Mouse (Mus musculus) stomach, postnatal 0 days (tissue): Measurements from ENCODE around the gene Tmem126a. TPM values are rescaled to one million over a fixed set of nuclear protein-coding genes. Genes with fewer than 3 reads are reported as not detected.

ENCODE experiments used
- ATAC-seq: fragments of 200-750 bp; cut with Nextera tagmentation; 2 replicates; pipeline ENCODE4 v1.8.0; 2017; ENCODE audit not compliant: low FRiP score, low TSS enrichment
- DNase-seq: peaks from one replicate; pipeline ENCODE4 v3.0.0-alpha.2; 2016; ENCODE audit warnings: low spot score
- H3K27ac ChIP-seq: fragments of 300-500 bp; sonication (generic); replicated peaks from 2 replicates; pipeline ENCODE4 v1.5.1; 2014; ENCODE audit warnings: mild to moderate bottlenecking, control low read depth
- H3K27me3 ChIP-seq: fragments of 300-500 bp; sonication (generic); 2 replicates; pipeline ENCODE4 v1.6.1; 2014; ENCODE audit warnings: low read length; ENCODE audit not compliant: control insufficient read depth, insufficient read depth
- H3K36me3 ChIP-seq: fragments of 300-500 bp; sonication (generic); 2 replicates; pipeline ENCODE4 v1.6.1; 2014; ENCODE audit warnings: low read length, mixed read lengths; ENCODE audit not compliant: control insufficient read depth, insufficient read depth
- H3K4me1 ChIP-seq: fragments of 300-500 bp; sonication (generic); replicated peaks from 2 replicates; pipeline ENCODE4 v1.6.1; 2014; ENCODE audit warnings: antibody characterized with exemption; ENCODE audit not compliant: control insufficient read depth, insufficient read depth
- H3K4me2 ChIP-seq: fragments of 300-500 bp; sonication (generic); replicated peaks from 2 replicates; pipeline ENCODE4 v1.6.1; 2014; ENCODE audit warnings: low read depth, mild to moderate bottlenecking, control low read depth, moderate library complexity
- H3K4me3 ChIP-seq: fragments of 300-500 bp; sonication (generic); 2 replicates; pipeline ENCODE4 v1.5.1; 2014; ENCODE audit warnings: low read depth, low read length, control low read depth
- H3K9ac ChIP-seq: fragments of 300-500 bp; sonication (generic); 2 replicates; pipeline ENCODE4 v1.6.1; 2014; ENCODE audit warnings: mild to moderate bottlenecking, low read length, control low read depth, mixed read lengths
- H3K9me3 ChIP-seq: fragments of 300-500 bp; sonication (generic); 2 replicates; pipeline ENCODE4 v1.6.1; 2016; ENCODE audit warnings: low read length; ENCODE audit not compliant: control insufficient read depth
- CTCF ChIP-seq: IDR thresholded peaks from 2 replicates; pipeline ENCODE4 v1.5.1; 2016; ENCODE audit warnings: antibody characterized with exemption, low read depth, mild to moderate bottlenecking, moderate library complexity
- EP300 ChIP-seq: optimal IDR thresholded peaks from 2 replicates; pipeline ENCODE3; 2016; ENCODE audit warnings: antibody characterized with exemption
- WGBS: fragments of 180-500 bp; shearing (Covaris S2); extraction: QIAGEN DNeasy Blood & Tissue Kit; methylation state at CpG from one replicate; pipeline ENCODE4 v1.1.7; 2014; 5-methylcytosine and 5-hydroxymethylcytosine counted together
- polyA plus RNA-seq: library from polyadenylated mRNA; unstranded; fragments of >200 nt; fragmentation: Nextera tagmentation; extraction: Ambion mirVana; gene quantifications from 2 replicates; pipeline ENCODE4 v1.2.1, GENCODE M21; 2015

Tmem126a gene
- polyA plus RNA-seq, 1 experiment from 2014 or later, result 85.9 TPM

- TF ChIP-seq EP300, result no peak
- TF ChIP-seq CTCF, result no peak
- Histone ChIP-seq H3K27ac (no peak overlapping the region), H3K4me1 (peaks cover under 1% of the 10 kb centered on the region; the same call in 1 of the 2 replicates), H3K9ac (no peak overlapping the region), H3K36me3 (no peaks in the 10 kb centered on the region), H3K4me2 (no peak overlapping the region), H3K9me3 (no peaks in the 10 kb centered on the region), H3K4me3 (no peak overlapping the region), H3K27me3 (no peaks in the 10 kb centered on the region)
- no peak for DNase-seq
- WGBS, result 96% methylated on average over 5 of the region's 5 CpGs
- ATAC-seq, result no peak
These were observed 4.4 kb upstream of the Tmem126a start for GRCm38 (mm10) chr7:90461441-90461840.

- Histone ChIP-seq H3K27ac (no peak overlapping the region), H3K36me3 (no peaks in the 10 kb centered on the region), H3K4me1 (peaks cover 2% of the 10 kb centered on the region; the same call in 1 of the 2 replicates), H3K27me3 (no peaks in the 10 kb centered on the region), H3K4me3 (no peak overlapping the region), H3K9me3 (no peaks in the 10 kb centered on the region), H3K4me2 (no peak overlapping the region; the same call in 1 of the 2 replicates), H3K9ac (peak overlapping the region; percentile 23; the same call in 1 of the 2 replicates)
- DNase-seq (peak; percentile 55), ATAC-seq (0 out of 2 replicates have a peak, but pooled peaks have one; percentile 26)
- TF ChIP-seq EP300, result no peak
- peak; percentile 62 for TF ChIP-seq CTCF
- WGBS, result 20% methylated on average over 14 of the region's 14 CpGs
These were observed 3.9 kb upstream of the Tmem126a start for GRCm38 (mm10) chr7:90460930-90461329.

- ATAC-seq (no peak), DNase-seq (no peak)
- peaks cover 2% of the 10 kb centered on the region; the same call in 1 of the 2 replicates for H3K4me1 ChIP-seq
- H3K9me3 ChIP-seq, result no peaks in the 10 kb centered on the region
- no peaks in the 10 kb centered on the region for H3K36me3 ChIP-seq
- no peak overlapping the region for H3K9ac ChIP-seq
- H3K27me3 ChIP-seq, result no peaks in the 10 kb centered on the region
- no peak overlapping the region for H3K4me2 ChIP-seq
- WGBS, result 53% methylated on average over 10 of the region's 10 CpGs
- no peak overlapping the region for H3K4me3 ChIP-seq
- no peak for TF ChIP-seq CTCF
- no peak for TF ChIP-seq EP300
- no peak overlapping the region for H3K27ac ChIP-seq
These were observed 3.3 kb upstream of the Tmem126a start for GRCm38 (mm10) chr7:90460330-90460729.

GRCm38 (mm10) chr7:90457517-90457916 is 488 bp upstream of the Tmem126a start:
- peak overlapping the region; percentile 81 for H3K4me3 ChIP-seq
- 6% methylated on average over 10 of the region's 10 CpGs for whole genome bisulfite sequencing
- peak overlapping the region; percentile 78 for H3K27ac ChIP-seq
- peak overlapping the region; percentile 79 for H3K9ac ChIP-seq
- peak; percentile 47 for TF ChIP-seq CTCF
- TF ChIP-seq EP300, result no peak
- peak overlapping the region; percentile 69 for H3K4me2 ChIP-seq
- peaks cover 2% of the 10 kb centered on the region; the same call in 1 of the 2 replicates for H3K4me1 ChIP-seq
- no peaks in the 10 kb centered on the region for H3K27me3 ChIP-seq
- no peaks in the 10 kb centered on the region for H3K9me3 ChIP-seq
- 0 out of 2 replicates have a peak, but pooled peaks cover 5% of the 10 kb centered on the region for H3K36me3 ChIP-seq
- DNase-seq, result no peak
- peak; percentile 25; the same call in 1 of the 2 replicates for ATAC-seq

- TF ChIP-seq EP300, result no peak
- TF ChIP-seq CTCF, result no peak
- H3K9me3 ChIP-seq, result no peaks in the 10 kb centered on the region
- no peak for ATAC-seq
- H3K27ac ChIP-seq, result peak overlapping the region; percentile 45; the same call in 1 of the 2 replicates
- WGBS, result 15% methylated on average over 7 of the region's 7 CpGs
- H3K36me3 ChIP-seq, result 0 out of 2 replicates have a peak, but pooled peaks cover 5% of the 10 kb centered on the region
- H3K4me3 ChIP-seq, result peak overlapping the region; percentile 81
- peak overlapping the region; percentile 69 for H3K4me2 ChIP-seq
- H3K4me1 ChIP-seq, result peaks cover 2% of the 10 kb centered on the region; the same call in 1 of the 2 replicates
- DNase-seq, result no peak
- no peaks in the 10 kb centered on the region for H3K27me3 ChIP-seq
- H3K9ac ChIP-seq, result peak overlapping the region; percentile 23; the same call in 1 of the 2 replicates
These were observed 732 bp downstream of the Tmem126a start for GRCm38 (mm10) chr7:90456149-90456844.

- Histone ChIP-seq H3K27me3 (no peaks in the 10 kb centered on the region), H3K9ac (peak overlapping the region; percentile 98), H3K27ac (no peak overlapping the region), H3K36me3 (no peaks in the 10 kb centered on the region), H3K9me3 (no peaks in the 10 kb centered on the region), H3K4me1 (no peaks in the 10 kb centered on the region), H3K4me2 (peak overlapping the region; percentile 51), H3K4me3 (peak overlapping the region; percentile 92)
- no peak for ATAC-seq
- TF ChIP-seq EP300 (no peak), CTCF (no peak)
- DNase-seq, result no peak
- under 1% methylated on average over 6 of the region's 6 CpGs for WGBS
These were observed 12.8 kb downstream of the Tmem126a start for GRCm38 (mm10) chr7:90444206-90444605.
